Mouse (Mus musculus): ENCODE measurements around the gene Vmn2r71.

Gene Vmn2r71

GRCm38 (mm10) chr7:85562787-85563186 lies at the start of gene Vmn2r71:
TSS of gene Vmn2r71 (plus strand) at chr7:85563087.
- DNase-seq (ENCODE audit: low spot score) = no peak

- DNase-seq (ENCODE audit: low spot score) = no peak
Observed at GRCm38 (mm10) chr7:85542108-85542507, 20.8 kb upstream of the Vmn2r71 start.

GRCm38 (mm10) chr7:85543118-85543517 lies 19.8 kb upstream of the Vmn2r71 start:
- DNase-seq (ENCODE audit: low spot score) = no peak

- DNase-seq (ENCODE audit: low spot score) = no peak
Observed at GRCm38 (mm10) chr7:85569092-85569491, 6.2 kb downstream of the Vmn2r71 start, which contains the start of gene Vmn2r70. TSS of gene Vmn2r70 (minus strand) at chr7:85569192.

All from adipocyte (in vitro differentiated cells).